Mouse (Mus musculus): ENCODE results near the gene Sh3kbp1. TPM values are rescaled to one million over a fixed set of nuclear protein-coding genes. Genes with fewer than 3 reads are reported as not detected.

Sh3kbp1 gene
- polyA plus RNA-seq, 1 experiment from 2014 or later = 33.5 TPM

DNA sequence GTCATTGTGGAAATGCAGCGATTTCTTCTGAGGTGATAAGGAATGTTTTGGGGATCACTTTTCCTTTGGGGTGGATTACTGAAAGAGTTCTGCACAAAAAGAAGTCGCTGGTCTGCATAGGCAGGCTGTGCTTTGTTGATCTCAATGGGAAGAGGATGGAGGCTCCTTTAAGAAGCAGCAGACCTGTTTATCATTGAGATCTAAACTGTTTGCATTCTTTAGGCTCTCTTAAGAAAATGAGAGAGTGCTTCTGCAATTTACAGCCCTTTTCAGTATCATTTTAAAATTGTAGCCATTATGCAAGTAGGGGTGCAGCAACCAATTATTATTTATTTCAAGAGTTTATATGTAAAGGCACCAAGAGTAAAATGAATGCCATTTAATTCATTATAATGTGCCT is 2.1 kb downstream of the Sh3kbp1 start:
- H3K4me1 ChIP-seq (replicated peaks; ENCODE audit: control insufficient read depth, insufficient read depth, low read length) = no peaks in the 10 kb centered on the region
- no peak overlapping the region for H3K9ac ChIP-seq (ENCODE audit: low read length)
- peak overlapping the region; percentile 81; the same call in 1 of the 2 replicates for H3K4me2 ChIP-seq (ENCODE audit: low read depth, low read length)
- no peak for ATAC-seq (ENCODE audit: low read depth)
- no peaks in the 10 kb centered on the region for H3K9me3 ChIP-seq (ENCODE audit: control insufficient read depth, low read length)
- WGBS = 37% methylated on average over 2 of the region's 2 CpGs
- no peaks in the 10 kb centered on the region for H3K36me3 ChIP-seq (ENCODE audit: control insufficient read depth, insufficient read depth, low read length)
- no peak overlapping the region for H3K27ac ChIP-seq (ENCODE audit: low read length)
- no peaks in the 10 kb centered on the region for H3K27me3 ChIP-seq (ENCODE audit: control insufficient read depth, insufficient read depth, low read depth, low read length)
- no peak overlapping the region for H3K4me3 ChIP-seq (ENCODE audit: low read length)

DNA sequence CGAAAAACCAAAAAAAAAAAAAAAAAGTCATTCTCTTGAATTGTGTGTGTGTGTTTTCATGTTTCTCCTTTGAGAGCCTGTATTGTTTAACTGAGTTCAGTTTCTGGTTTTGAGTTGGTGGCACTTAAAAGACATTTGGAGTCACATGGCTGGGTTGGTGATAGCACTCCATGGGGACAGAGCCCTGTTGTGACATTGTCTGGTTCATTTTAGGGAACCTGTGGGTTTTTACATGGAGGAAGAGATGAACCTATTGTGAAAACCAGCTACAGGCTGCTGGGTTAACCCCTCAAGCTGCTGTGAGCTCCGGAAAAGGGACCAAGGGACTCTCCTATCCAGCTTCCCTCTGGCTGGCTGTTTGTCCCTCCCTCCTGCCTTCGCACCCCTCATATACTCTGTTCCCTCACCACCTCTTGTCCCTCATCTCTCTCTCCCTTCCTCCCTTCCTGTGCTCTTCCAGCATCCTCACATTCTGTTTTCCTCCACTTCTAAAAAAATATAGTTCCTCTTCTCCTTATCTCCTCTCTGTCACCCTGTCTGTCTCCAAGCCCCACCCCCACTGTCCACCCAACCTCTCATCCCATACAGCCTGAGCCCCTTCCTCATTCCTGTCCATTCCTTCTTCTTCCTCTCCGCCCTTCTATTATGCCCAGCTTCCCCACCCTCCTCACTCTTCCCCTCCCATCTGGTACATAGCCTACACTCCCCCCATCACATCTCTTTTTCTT is 11.6 kb downstream of the Sh3kbp1 start:
- no peaks in the 10 kb centered on the region for H3K27me3 ChIP-seq (ENCODE audit: control insufficient read depth, insufficient read depth, low read depth, low read length)
- WGBS = 77% methylated on average over 3 of the region's 4 CpGs
- H3K9ac ChIP-seq (ENCODE audit: low read length) = no peak overlapping the region
- no peaks in the 10 kb centered on the region for H3K4me1 ChIP-seq (replicated peaks; ENCODE audit: control insufficient read depth, insufficient read depth, low read length)
- no peak for ATAC-seq (ENCODE audit: low read depth)
- no peak overlapping the region for H3K27ac ChIP-seq (ENCODE audit: low read length)
- no peaks in the 10 kb centered on the region for H3K9me3 ChIP-seq (ENCODE audit: control insufficient read depth, low read length)
- H3K36me3 ChIP-seq (ENCODE audit: control insufficient read depth, insufficient read depth, low read length) = no peaks in the 10 kb centered on the region
- H3K4me3 ChIP-seq (ENCODE audit: low read length) = no peak overlapping the region
- H3K4me2 ChIP-seq (ENCODE audit: low read depth, low read length) = no peak overlapping the region

DNA sequence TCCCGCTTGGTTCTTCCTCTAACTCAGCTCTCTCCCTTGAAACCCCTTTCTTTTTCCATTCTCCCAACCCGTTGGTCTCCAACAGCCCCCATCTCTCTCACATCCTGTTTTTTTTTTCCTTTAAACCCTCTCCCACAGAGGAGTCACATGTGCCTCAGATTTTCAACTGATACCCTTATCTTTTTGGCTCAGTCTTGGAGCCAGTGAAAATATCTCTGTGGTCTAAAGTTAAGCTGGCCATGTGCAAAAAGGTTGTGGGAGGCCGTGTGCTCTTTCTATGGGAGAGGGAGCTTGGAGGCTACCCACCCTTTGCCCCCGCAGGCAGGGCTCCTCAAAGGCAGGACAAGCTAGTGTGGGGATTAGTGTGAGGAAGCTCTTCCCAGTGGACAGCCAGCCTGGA is 12.9 kb downstream of the Sh3kbp1 start:
- H3K9ac ChIP-seq (ENCODE audit: low read length) = no peak overlapping the region
- WGBS = 55% methylated on average over 4 of the region's 4 CpGs
- no peaks in the 10 kb centered on the region for H3K9me3 ChIP-seq (ENCODE audit: control insufficient read depth, low read length)
- no peaks in the 10 kb centered on the region for H3K36me3 ChIP-seq (ENCODE audit: control insufficient read depth, insufficient read depth, low read length)
- ATAC-seq (ENCODE audit: low read depth) = no peak
- no peak overlapping the region for H3K27ac ChIP-seq (ENCODE audit: low read length)
- H3K4me2 ChIP-seq (ENCODE audit: low read depth, low read length) = no peak overlapping the region
- no peaks in the 10 kb centered on the region for H3K4me1 ChIP-seq (replicated peaks; ENCODE audit: control insufficient read depth, insufficient read depth, low read length)
- H3K27me3 ChIP-seq (ENCODE audit: control insufficient read depth, insufficient read depth, low read depth, low read length) = no peaks in the 10 kb centered on the region
- H3K4me3 ChIP-seq (ENCODE audit: low read length) = no peak overlapping the region

DNA sequence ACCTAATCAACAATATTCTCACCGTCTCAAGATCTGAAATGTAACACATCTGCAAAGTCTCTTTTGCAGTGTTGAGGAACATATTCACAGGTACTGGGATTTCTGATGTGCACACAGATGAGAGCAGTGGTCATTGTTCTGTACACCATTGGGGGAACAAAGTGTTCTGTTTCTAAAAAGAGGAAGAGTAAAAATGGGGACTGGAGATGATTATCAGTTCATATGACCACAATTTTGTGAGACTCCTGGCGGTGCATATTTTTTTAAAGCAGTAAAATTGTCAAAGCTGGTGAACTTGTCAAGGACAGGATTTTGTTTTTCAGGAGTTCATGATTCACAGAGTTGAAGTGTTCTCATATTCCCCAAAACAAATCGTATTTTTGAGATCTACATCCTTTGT is 18.2 kb downstream of the Sh3kbp1 start:
- H3K36me3 ChIP-seq (ENCODE audit: control insufficient read depth, insufficient read depth, low read length) = no peaks in the 10 kb centered on the region
- no peak overlapping the region for H3K27ac ChIP-seq (ENCODE audit: low read length)
- no peak overlapping the region for H3K4me2 ChIP-seq (ENCODE audit: low read depth, low read length)
- ATAC-seq (ENCODE audit: low read depth) = no peak
- H3K9me3 ChIP-seq (ENCODE audit: control insufficient read depth, low read length) = no peaks in the 10 kb centered on the region
- H3K4me3 ChIP-seq (ENCODE audit: low read length) = no peak overlapping the region
- no peak overlapping the region for H3K9ac ChIP-seq (ENCODE audit: low read length)
- 71% methylated on average over 3 of the region's 3 CpGs for WGBS
- H3K4me1 ChIP-seq (replicated peaks; ENCODE audit: control insufficient read depth, insufficient read depth, low read length) = no peaks in the 10 kb centered on the region
- no peaks in the 10 kb centered on the region for H3K27me3 ChIP-seq (ENCODE audit: control insufficient read depth, insufficient read depth, low read depth, low read length)

DNA sequence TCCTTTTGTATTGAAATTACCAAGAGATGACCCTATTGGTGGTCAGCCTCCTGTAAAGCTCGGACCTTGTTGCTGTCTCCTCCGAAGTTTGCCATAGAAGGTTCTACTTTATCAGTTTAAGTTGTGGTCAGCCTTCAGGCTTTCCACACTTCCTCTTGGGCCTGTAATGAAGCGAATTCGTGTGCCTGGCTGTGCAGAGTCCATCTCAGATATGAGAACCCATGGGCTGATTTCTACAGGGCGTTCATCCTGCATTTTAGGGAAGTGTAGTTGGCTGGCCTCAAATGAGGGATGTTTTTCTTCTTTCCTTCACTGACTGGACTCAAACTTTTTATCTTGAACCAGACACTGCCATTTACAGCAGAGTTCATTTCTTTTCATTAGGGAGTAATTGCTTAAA is 20.5 kb downstream of the Sh3kbp1 start:
- Histone ChIP-seq H3K36me3 (ENCODE audit: control insufficient read depth, insufficient read depth, low read length) (no peaks in the 10 kb centered on the region), H3K4me3 (ENCODE audit: low read length) (no peak overlapping the region), H3K9ac (ENCODE audit: low read length) (no peak overlapping the region), H3K27me3 (ENCODE audit: control insufficient read depth, insufficient read depth, low read depth, low read length) (no peaks in the 10 kb centered on the region), H3K9me3 (ENCODE audit: control insufficient read depth, low read length) (no peaks in the 10 kb centered on the region), H3K4me1 (replicated peaks; ENCODE audit: control insufficient read depth, insufficient read depth, low read length) (no peaks in the 10 kb centered on the region), H3K27ac (ENCODE audit: low read length) (no peak overlapping the region), H3K4me2 (ENCODE audit: low read depth, low read length) (no peak overlapping the region)
- no peak for ATAC-seq (ENCODE audit: low read depth)
- 81% methylated on average over 5 of the region's 5 CpGs for WGBS

DNA sequence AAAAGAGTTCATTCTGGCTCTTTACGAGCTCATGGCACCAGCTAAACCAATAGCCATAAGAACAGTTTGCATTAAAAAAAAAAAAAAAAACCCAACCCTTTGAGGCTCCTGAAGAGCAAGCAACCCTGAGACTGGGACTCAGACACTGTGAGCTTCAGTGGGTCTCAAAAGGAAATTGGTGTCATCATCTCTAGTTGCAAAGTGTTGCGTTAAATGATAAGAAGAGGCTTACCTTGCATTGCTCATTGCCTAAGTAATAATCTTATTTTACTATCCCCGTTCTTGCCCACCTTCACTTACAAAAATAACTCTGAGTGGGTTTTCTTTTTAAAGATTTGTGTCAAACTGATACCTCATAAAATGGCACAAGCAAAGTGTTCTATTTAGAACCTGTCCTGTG is 21.5 kb downstream of the Sh3kbp1 start:
- WGBS = 87% methylated on average over 3 of the region's 3 CpGs
- Histone ChIP-seq H3K27me3 (ENCODE audit: control insufficient read depth, insufficient read depth, low read depth, low read length) (no peaks in the 10 kb centered on the region), H3K36me3 (ENCODE audit: control insufficient read depth, insufficient read depth, low read length) (no peaks in the 10 kb centered on the region), H3K4me3 (ENCODE audit: low read length) (no peak overlapping the region), H3K4me2 (ENCODE audit: low read depth, low read length) (no peak overlapping the region), H3K9me3 (ENCODE audit: control insufficient read depth, low read length) (no peaks in the 10 kb centered on the region), H3K4me1 (replicated peaks; ENCODE audit: control insufficient read depth, insufficient read depth, low read length) (no peaks in the 10 kb centered on the region), H3K9ac (ENCODE audit: low read length) (no peak overlapping the region), H3K27ac (ENCODE audit: low read length) (no peak overlapping the region)
- ATAC-seq (ENCODE audit: low read depth) = no peak

DNA sequence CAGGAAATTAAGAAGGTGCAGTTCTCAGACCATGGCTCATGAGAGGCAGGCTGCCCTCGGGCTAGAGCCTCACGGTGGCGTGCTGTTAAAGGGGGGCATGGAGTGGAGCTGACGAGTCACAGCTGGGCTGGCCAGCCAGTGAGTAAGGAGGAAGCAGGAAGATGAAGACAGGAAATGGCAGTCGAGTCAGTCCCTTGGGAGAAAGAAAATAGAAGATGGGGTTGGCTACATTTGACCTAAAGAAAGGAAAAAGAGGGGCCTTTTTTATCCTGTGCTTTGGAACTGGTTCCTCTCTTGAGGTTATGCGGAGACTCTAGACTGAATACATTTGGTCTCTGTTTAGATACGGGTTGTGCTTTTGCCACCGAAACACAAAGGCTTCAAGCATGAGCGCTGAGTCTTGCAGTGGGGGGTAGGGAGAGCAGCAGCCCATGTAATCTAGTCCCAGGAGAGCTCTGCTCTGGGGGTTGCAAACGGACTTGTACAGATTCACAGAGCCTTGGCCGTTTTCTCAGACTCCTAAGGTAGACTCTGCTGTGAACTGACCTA is 23.1 kb downstream of the Sh3kbp1 start:
- no peaks in the 10 kb centered on the region for H3K36me3 ChIP-seq (ENCODE audit: control insufficient read depth, insufficient read depth, low read length)
- H3K9me3 ChIP-seq (ENCODE audit: control insufficient read depth, low read length) = no peaks in the 10 kb centered on the region
- 54% methylated on average over 11 of the region's 11 CpGs for WGBS
- peak overlapping the region; percentile 52; the same call in 1 of the 2 replicates for H3K27ac ChIP-seq (ENCODE audit: low read length)
- no peaks in the 10 kb centered on the region for H3K4me1 ChIP-seq (replicated peaks; ENCODE audit: control insufficient read depth, insufficient read depth, low read length)
- H3K9ac ChIP-seq (ENCODE audit: low read length) = no peak overlapping the region
- H3K27me3 ChIP-seq (ENCODE audit: control insufficient read depth, insufficient read depth, low read depth, low read length) = no peaks in the 10 kb centered on the region
- no peak overlapping the region for H3K4me3 ChIP-seq (ENCODE audit: low read length)
- H3K4me2 ChIP-seq (ENCODE audit: low read depth, low read length) = no peak overlapping the region
- ATAC-seq (ENCODE audit: low read depth) = peak; percentile 56

DNA sequence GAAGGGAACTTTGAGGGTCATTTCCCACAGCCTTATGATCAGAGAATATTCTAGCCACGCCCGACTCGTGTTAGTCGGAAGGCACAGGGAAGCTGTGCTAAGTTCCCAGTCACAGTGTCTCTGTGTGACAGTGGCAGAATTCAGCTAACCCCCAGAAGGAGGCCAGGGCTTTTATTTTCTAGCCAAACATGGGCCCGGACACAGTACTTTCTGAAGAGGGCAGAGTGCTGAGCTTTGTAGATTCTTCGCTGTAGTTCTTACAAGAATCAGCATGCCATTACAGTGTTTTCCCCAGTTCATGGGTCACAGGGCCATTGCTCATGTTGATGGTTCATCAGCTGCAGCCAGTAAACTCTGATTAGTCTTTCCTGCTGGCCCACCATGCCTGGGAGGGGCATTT is 23.7 kb downstream of the Sh3kbp1 start:
- Histone ChIP-seq H3K4me1 (replicated peaks; ENCODE audit: control insufficient read depth, insufficient read depth, low read length) (no peaks in the 10 kb centered on the region), H3K36me3 (ENCODE audit: control insufficient read depth, insufficient read depth, low read length) (no peaks in the 10 kb centered on the region), H3K4me3 (ENCODE audit: low read length) (no peak overlapping the region), H3K27ac (ENCODE audit: low read length) (peak overlapping the region; percentile 10; the same call in 1 of the 2 replicates), H3K4me2 (ENCODE audit: low read depth, low read length) (no peak overlapping the region), H3K9ac (ENCODE audit: low read length) (no peak overlapping the region), H3K9me3 (ENCODE audit: control insufficient read depth, low read length) (no peaks in the 10 kb centered on the region), H3K27me3 (ENCODE audit: control insufficient read depth, insufficient read depth, low read depth, low read length) (no peaks in the 10 kb centered on the region)
- 0 out of 2 replicates have a peak, but pooled peaks have one; percentile 5 for ATAC-seq (ENCODE audit: low read depth)
- WGBS = 73% methylated on average over 6 of the region's 6 CpGs

DNA sequence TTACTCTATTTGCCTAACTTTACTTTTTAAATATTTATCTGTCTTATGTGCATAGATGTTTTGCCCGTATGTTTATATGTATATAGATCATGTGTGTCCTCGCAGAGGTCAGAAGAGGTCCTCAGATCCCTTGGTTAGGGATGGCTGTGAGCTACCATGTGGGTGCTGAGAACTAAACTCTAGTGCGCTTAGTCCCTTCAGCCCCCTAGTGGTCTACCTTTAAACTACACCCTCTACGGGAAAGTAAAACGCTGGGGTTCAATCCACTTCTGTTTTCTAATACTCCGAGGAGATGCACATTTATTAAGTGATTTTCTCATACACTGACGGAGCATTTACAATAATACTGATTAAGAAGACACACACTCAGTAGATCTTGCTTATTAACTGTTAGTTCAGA is 44.3 kb downstream of the Sh3kbp1 start:
- Histone ChIP-seq H3K9ac (ENCODE audit: low read length) (no peak overlapping the region), H3K4me2 (ENCODE audit: low read depth, low read length) (no peak overlapping the region), H3K27me3 (ENCODE audit: control insufficient read depth, insufficient read depth, low read depth, low read length) (no peaks in the 10 kb centered on the region; the same call in 1 of the 2 replicates), H3K27ac (ENCODE audit: low read length) (no peak overlapping the region), H3K4me1 (replicated peaks; ENCODE audit: control insufficient read depth, insufficient read depth, low read length) (no peaks in the 10 kb centered on the region), H3K36me3 (ENCODE audit: control insufficient read depth, insufficient read depth, low read length) (no peaks in the 10 kb centered on the region), H3K9me3 (ENCODE audit: control insufficient read depth, low read length) (no peaks in the 10 kb centered on the region), H3K4me3 (ENCODE audit: low read length) (no peak overlapping the region)
- no peak for ATAC-seq (ENCODE audit: low read depth)
- WGBS = 79% methylated on average over 7 of the region's 7 CpGs

All from lung, embryonic 16.5 days (tissue).